Mouse (Mus musculus) forebrain, postnatal 0 days (tissue): Measurements from ENCODE around the gene Tent4b. TPM values are rescaled to one million over a fixed set of nuclear protein-coding genes. Genes with fewer than 3 reads are reported as not detected.

ENCODE experiments used
- ATAC-seq: fragments of 200-750 bp; cut with Nextera tagmentation; 2 replicates; pipeline ENCODE4 v1.8.0; 2017; ENCODE audit warnings: mild to moderate bottlenecking, moderate library complexity
- DNase-seq: peaks from one replicate; pipeline ENCODE4 v3.0.0-alpha.2; 2015
- H3K27ac ChIP-seq: fragments of 300-500 bp; sonication (generic); 2 replicates; pipeline ENCODE4 v1.5.1; 2014; ENCODE audit warnings: low read depth, mild to moderate bottlenecking, antibody characterized with exemption, low read length, moderate library complexity, mixed read lengths
- H3K27me3 ChIP-seq: fragments of 300-500 bp; sonication (generic); 2 replicates; pipeline ENCODE4 v1.6.1; 2014; ENCODE audit warnings: mild to moderate bottlenecking, low read length, mixed read lengths; ENCODE audit not compliant: insufficient read depth
- H3K36me3 ChIP-seq: fragments of 300-500 bp; sonication (generic); 2 replicates; pipeline ENCODE4 v1.6.1; 2014; ENCODE audit warnings: mild to moderate bottlenecking, moderate library complexity; ENCODE audit not compliant: insufficient read depth
- H3K4me1 ChIP-seq: fragments of 300-500 bp; sonication (generic); 2 replicates; pipeline ENCODE4 v1.6.1; 2014; ENCODE audit warnings: antibody characterized with exemption; ENCODE audit not compliant: insufficient read depth
- H3K4me2 ChIP-seq: fragments of 300-500 bp; sonication (generic); 2 replicates; pipeline ENCODE4 v1.6.1; 2014; ENCODE audit warnings: low read depth, mild to moderate bottlenecking, moderate library complexity
- H3K4me3 ChIP-seq: fragments of 300-500 bp; sonication (generic); 2 replicates; pipeline ENCODE4 v1.5.1; 2014; ENCODE audit warnings: low read depth, low read length, mixed read lengths
- H3K9ac ChIP-seq: fragments of 300-500 bp; sonication (generic); 2 replicates; pipeline ENCODE4 v1.6.1; 2014; ENCODE audit warnings: mild to moderate bottlenecking
- H3K9me3 ChIP-seq: fragments of 300-500 bp; sonication (generic); 2 replicates; pipeline ENCODE4 v1.6.1; 2016; ENCODE audit warnings: low read length
- CTCF ChIP-seq: sonication (generic); IDR thresholded peaks from 2 replicates; pipeline ENCODE4 v1.5.1; 2016; ENCODE audit warnings: antibody characterized with exemption, control low read depth, low read depth
- WGBS: fragments of 180-500 bp; shearing (Covaris S2); extraction: QIAGEN DNeasy Blood & Tissue Kit; methylation state at CpG from one replicate; pipeline ENCODE4 v1.1.7; 2014; 5-methylcytosine and 5-hydroxymethylcytosine counted together
- polyA plus RNA-seq: library from polyadenylated mRNA; unstranded; fragments of >200 nt; fragmentation: Nextera tagmentation; extraction: Ambion mirVana; gene quantifications from 2 replicates; pipeline ENCODE4 v1.2.1, GENCODE M21; 2015
- total RNA-seq: library from RNA; depleted of rRNA; stranded (reverse); fragments of >200 nt; gene quantifications from 2 replicates; pipeline ENCODE4 v1.2.3, GENCODE M21; 2014

The Tent4b gene
- total and polyA plus RNA-seq, 2 experiments from 2014 or later: 6.8 to 36.7 TPM

DNA sequence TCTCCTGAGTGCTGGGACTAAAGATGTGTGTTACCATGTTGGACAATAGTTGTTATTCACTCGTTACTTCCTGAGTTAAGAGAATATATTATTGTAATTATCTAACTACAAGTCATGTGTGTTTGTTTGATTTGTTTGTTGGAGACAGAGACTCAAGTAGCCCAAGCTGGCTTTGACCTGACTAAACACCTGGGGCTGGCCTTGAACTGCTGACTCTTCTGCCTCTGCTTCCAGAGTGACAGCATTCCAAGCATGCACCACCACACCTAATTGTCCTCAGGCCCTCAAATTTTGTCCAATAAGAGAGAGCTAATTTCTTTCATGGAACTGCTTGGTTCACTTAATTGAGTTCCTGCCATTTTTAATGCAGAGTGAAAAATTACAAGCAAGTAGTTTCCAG lies 14.1 kb upstream of the Tent4b start:
- H3K36me3 ChIP-seq: no peaks in the 10 kb centered on the region
- no peaks in the 10 kb centered on the region for H3K4me1 ChIP-seq
- TF ChIP-seq CTCF: no peak
- no peak overlapping the region for H3K27ac ChIP-seq
- H3K27me3 ChIP-seq: no peaks in the 10 kb centered on the region
- H3K9me3 ChIP-seq: no peaks in the 10 kb centered on the region
- H3K9ac ChIP-seq: no peak overlapping the region
- no peak overlapping the region for H3K4me3 ChIP-seq
- H3K4me2 ChIP-seq: no peak overlapping the region
- ATAC-seq (no peak), DNase-seq (no peak)
- whole genome bisulfite sequencing: 86% methylated on average over 1 of the region's 1 CpGs

DNA sequence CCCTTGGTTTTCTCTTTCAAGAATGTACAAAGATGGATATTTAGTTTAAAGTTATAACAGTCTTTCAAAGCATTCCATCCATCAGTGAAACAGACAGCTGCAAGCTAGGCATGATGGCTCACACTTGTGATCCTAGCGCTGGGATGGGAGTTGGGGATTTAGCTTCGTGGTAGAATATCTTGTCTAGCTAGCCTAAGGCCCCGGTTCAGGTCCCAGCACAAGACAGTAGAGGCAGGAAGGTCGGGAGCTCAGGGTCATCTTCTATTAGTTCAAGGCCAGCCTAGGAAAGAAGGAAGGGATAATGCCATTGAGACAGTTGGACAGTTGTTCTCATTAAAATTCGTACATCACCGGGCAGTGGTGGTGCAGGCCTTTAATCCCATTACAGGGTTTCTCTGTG lies 13.3 kb upstream of the Tent4b start:
- no peaks in the 10 kb centered on the region for H3K36me3 ChIP-seq
- ATAC-seq: no peak

DNA sequence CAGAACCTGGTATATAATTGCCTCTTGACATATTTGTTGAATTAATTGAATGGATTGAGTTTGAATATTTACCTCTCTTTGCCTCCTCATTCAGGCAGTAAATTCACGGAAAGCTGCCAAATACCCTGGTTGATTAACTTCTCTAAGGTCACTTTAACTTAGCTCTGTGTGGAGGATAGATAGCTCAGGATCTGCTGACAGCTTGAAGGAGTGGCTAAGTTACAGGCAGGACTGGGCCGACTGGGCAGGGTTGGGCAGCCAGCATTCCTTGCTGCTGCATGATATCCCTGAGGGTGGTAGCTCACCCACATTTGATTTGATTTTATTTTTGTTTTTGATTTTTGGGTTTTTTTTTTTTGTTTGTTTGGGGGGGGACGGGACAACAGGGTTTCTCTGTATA lies 1.7 kb upstream of the Tent4b start:
- no peak for TF ChIP-seq CTCF
- 68% methylated on average over 3 of the region's 3 CpGs for WGBS
- H3K27me3 ChIP-seq: no peaks in the 10 kb centered on the region
- no peak for DNase-seq
- no peak overlapping the region for H3K9ac ChIP-seq
- no peak overlapping the region for H3K27ac ChIP-seq
- no peaks in the 10 kb centered on the region for H3K9me3 ChIP-seq
- H3K4me1 ChIP-seq: peaks cover 10% of the 10 kb centered on the region
- no peak overlapping the region for H3K4me2 ChIP-seq
- ATAC-seq: no peak
- no peak overlapping the region for H3K4me3 ChIP-seq
- no peaks in the 10 kb centered on the region for H3K36me3 ChIP-seq

More for the DNA sequence above, 13.3 kb upstream of the Tent4b start:
- DNase-seq: no peak
- Histone ChIP-seq H3K9ac (no peak overlapping the region), H3K27ac (no peak overlapping the region), H3K9me3 (no peaks in the 10 kb centered on the region), H3K4me3 (no peak overlapping the region), H3K4me1 (no peaks in the 10 kb centered on the region), H3K27me3 (no peaks in the 10 kb centered on the region), H3K4me2 (no peak overlapping the region)
- TF ChIP-seq CTCF: no peak
- 87% methylated on average over 6 of the region's 6 CpGs for WGBS

DNA sequence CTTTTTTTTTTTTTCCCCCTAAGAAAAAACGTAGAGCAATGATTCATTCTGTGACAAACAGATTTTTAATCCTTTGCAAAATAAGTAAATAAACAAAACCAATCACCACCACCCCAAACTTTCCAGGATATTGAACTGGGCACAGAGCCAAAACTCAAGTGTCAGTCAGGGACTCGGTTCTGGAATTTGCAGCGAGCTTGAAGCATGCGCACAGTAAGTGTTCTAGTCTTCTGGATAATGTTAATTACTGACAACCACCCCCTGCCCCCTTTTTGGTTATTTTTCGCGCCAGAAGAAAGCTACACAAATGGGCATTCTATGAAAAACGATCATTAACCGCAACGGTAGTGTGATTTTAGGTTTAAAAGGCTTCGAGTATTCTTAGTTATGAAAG lies 465 bp upstream of the Tent4b start:
- ATAC-seq (no peak), DNase-seq (peak; percentile 17)
- Histone ChIP-seq H3K27ac (peak overlapping the region; percentile 98), H3K4me3 (peak overlapping the region; percentile 89), H3K9ac (peak overlapping the region; percentile 79), H3K4me1 (peaks cover 10% of the 10 kb centered on the region), H3K9me3 (no peaks in the 10 kb centered on the region), H3K4me2 (peak overlapping the region; percentile 89), H3K27me3 (no peaks in the 10 kb centered on the region), H3K36me3 (no peaks in the 10 kb centered on the region)
- no peak for TF ChIP-seq CTCF
- WGBS: 0% methylated on average over 10 of the region's 10 CpGs

DNA sequence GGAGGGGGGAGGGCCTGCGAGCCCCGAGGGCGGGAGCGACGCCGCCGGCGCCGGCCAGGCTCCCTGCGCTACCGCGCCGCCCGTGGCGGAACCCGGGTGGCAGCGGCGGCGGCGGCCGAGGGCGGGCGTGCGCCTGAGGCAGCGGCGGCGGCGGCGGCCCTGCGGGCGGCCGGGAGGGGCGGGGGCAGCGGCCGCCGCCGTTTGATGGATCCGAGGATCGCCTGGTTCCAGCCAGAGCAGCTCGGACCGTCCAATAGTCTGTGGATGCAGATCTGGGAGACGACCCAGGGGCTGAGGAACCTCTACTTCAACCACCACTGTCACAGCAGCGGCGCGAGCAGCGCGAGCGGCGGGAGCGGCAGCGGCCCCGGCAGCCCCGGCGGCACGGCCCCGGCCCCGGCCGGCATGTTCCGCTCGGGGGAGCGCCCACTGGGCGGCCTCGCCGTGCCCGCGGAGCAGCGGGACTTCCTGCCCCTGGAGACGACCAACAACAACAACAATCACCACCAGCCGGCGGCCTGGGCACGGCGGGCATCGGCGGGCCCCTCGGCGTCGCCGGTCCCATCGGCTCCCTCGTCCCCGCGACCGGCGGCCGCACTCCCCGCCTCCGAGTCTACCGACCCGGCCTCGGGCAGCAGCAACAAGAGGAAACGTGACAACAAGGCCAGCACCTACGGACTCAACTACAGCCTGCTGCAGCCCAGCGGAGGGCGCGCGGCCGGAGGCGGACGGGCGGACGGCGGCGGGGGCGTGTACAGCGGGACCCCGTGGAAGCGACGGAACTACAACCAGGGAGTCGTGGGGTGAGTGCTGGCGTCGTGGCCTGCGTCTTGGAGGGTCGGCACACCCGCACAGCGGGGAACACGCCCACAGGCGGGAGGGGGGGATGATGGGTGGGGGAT lies 938 bp downstream of the Tent4b start:
- TF ChIP-seq CTCF: no peak
- ATAC-seq: peak; percentile 64
- Histone ChIP-seq H3K36me3 (no peaks in the 10 kb centered on the region), H3K27me3 (no peaks in the 10 kb centered on the region), H3K27ac (peak overlapping the region; percentile 98), H3K4me2 (peak overlapping the region; percentile 89), H3K9ac (peak overlapping the region; percentile 79), H3K4me1 (peaks cover 10% of the 10 kb centered on the region), H3K9me3 (no peaks in the 10 kb centered on the region), H3K4me3 (peak overlapping the region; percentile 89)
- peak; percentile 18 for DNase-seq
- under 1% methylated on average over 67 of the region's 117 CpGs for WGBS

DNA sequence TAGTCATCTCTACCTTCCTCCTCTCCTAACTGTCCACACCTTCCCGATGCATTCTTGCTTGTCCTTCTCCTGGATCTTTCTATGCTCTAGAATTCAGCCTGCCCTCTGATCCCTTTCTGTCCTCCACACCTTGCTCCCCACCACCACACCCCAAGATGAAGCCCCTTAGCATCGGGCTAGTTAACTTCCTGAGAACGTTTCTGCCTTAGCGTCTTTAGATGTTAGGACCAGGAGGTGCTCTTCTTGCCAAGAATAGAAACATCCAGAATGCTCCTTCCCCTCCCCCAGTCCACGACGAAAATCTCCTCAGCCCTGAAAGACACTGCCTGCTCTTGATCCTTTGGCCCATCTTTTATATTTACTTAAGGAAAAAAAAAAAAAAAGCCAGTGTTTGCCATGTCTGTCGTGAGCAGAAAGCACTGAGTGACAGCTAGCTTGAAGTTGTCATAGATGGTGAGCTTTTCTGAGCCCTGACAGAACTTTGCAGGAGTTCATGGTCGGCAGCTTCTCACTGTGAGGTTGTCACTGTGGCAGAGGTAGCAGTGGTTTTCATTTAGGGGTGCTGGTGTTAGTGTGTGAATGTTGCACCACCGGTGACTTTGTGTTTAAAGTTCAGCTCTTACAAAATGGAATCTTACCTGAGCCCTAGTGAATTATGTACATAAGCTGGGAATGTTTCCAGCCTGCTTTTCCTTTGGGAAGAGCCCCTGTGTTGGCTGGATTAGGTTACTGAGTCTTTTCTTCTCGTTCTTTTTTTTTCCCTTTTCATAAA lies 1.9 kb downstream of the Tent4b start:
- no peaks in the 10 kb centered on the region for H3K9me3 ChIP-seq
- H3K27me3 ChIP-seq: no peaks in the 10 kb centered on the region
- peak overlapping the region; percentile 89 for H3K4me3 ChIP-seq
- ATAC-seq (no peak), DNase-seq (no peak)
- WGBS: 13% methylated on average over 10 of the region's 10 CpGs
- H3K4me2 ChIP-seq: peak overlapping the region; percentile 89
- peaks cover 10% of the 10 kb centered on the region for H3K4me1 ChIP-seq
- H3K27ac ChIP-seq: no peak overlapping the region
- TF ChIP-seq CTCF: no peak
- H3K9ac ChIP-seq: peak overlapping the region; percentile 79
- H3K36me3 ChIP-seq: no peaks in the 10 kb centered on the region

DNA sequence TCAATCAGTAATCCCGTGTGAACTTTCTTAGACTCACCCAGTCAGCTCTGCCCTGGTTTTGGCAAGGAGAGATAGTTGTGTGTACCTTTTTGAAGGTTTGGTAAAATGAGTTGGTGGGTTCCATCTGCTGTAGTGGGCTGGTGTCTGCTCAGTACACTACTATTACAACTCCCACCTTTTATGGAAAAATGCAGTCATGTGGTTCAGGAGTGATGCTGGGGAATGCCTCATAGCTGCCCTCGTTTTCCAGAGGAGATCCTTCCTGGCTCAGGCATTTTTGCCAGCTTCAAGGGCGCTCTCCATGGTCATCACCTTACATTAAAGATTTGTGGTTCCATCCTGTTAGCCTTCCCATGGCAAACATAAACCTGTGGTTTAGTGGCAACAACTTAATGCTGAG lies 2.6 kb downstream of the Tent4b start:
- DNase-seq (no peak), ATAC-seq (no peak)
- TF ChIP-seq CTCF: no peak
- no peak overlapping the region for H3K9ac ChIP-seq
- peak overlapping the region; percentile 89 for H3K4me2 ChIP-seq
- no peak overlapping the region for H3K4me3 ChIP-seq
- H3K9me3 ChIP-seq: no peaks in the 10 kb centered on the region
- H3K4me1 ChIP-seq: peaks cover 10% of the 10 kb centered on the region
- H3K27ac ChIP-seq: no peak overlapping the region
- 45% methylated on average over 3 of the region's 3 CpGs for WGBS
- H3K36me3 ChIP-seq: no peaks in the 10 kb centered on the region
- no peaks in the 10 kb centered on the region for H3K27me3 ChIP-seq
